Mouse (Mus musculus) embryo, embryonic 11.5 days (tissue): ENCODE measurements at regions not wholly inside any gene's neighbourhood (a gene's known extent, or its start where the extent isn't known, plus 50 kb on each side); places are given as distances from the start of the nearest gene placed in this dataset.
"Not testable (repeated sequence)": the region's sequence is repeated elsewhere in the genome, so short reads cannot be mapped to it uniquely, and the experiment has no call there.

Experiments used
- DNase-seq: peaks from one replicate; pipeline ENCODE4 v3.0.0-alpha.2; 2012; ENCODE audit warnings: low read depth, low spot score

GRCm38 (mm10) chr3:151931656-151932055 is 94.2 kb upstream of the Ptgfr start:
- DNase-seq = no peak

GRCm38 (mm10) chr3:151931096-151931495 is 93.7 kb upstream of the Ptgfr start:
- no peak for DNase-seq

- no peak for DNase-seq
These were observed 76.6 kb upstream of the Ptgfr start for GRCm38 (mm10) chr3:151914010-151914513.

- not testable (repeated sequence) for DNase-seq
These were observed 74.9 kb upstream of the Ptgfr start for GRCm38 (mm10) chr3:151912292-151912691.

- no peak for DNase-seq
These were observed 73.4 kb upstream of the Ptgfr start for GRCm38 (mm10) chr3:151910851-151911250.

GRCm38 (mm10) chr3:151909344-151909743 is 71.9 kb upstream of the Ptgfr start:
- DNase-seq = no peak

GRCm38 (mm10) chr3:151908886-151909285 is 71.5 kb upstream of the Ptgfr start:
- DNase-seq = no peak

- DNase-seq = no peak
These were observed 68.3 kb upstream of the Ptgfr start for GRCm38 (mm10) chr3:151905775-151906174.

GRCm38 (mm10) chr3:151903169-151903568 is 65.7 kb upstream of the Ptgfr start:
- DNase-seq = no peak

- DNase-seq = no peak
These were observed 64.9 kb upstream of the Ptgfr start for GRCm38 (mm10) chr3:151902216-151902827.

- DNase-seq = no peak
These were observed 62.2 kb upstream of the Ptgfr start for GRCm38 (mm10) chr3:151899676-151900075.

GRCm38 (mm10) chr3:151899094-151899493 is 61.7 kb upstream of the Ptgfr start:
- no peak for DNase-seq

GRCm38 (mm10) chr3:151896320-151896719 is 58.9 kb upstream of the Ptgfr start:
- no peak for DNase-seq

- no peak for DNase-seq
These were observed 57.3 kb upstream of the Ptgfr start for GRCm38 (mm10) chr3:151894712-151895111.

- DNase-seq = no peak
These were observed 56.2 kb upstream of the Ptgfr start for GRCm38 (mm10) chr3:151893421-151894235.

GRCm38 (mm10) chr3:151891760-151892253 is 54.4 kb upstream of the Ptgfr start:
- peak; percentile 72 for DNase-seq

- no peak for DNase-seq
These were observed 53.9 kb upstream of the Ptgfr start for GRCm38 (mm10) chr3:151891336-151891735.

GRCm38 (mm10) chr3:151889738-151890137 is 52.3 kb upstream of the Ptgfr start:
- DNase-seq = no peak
